Mouse (Mus musculus) kidney, adult 2 months (tissue): Measurements from ENCODE around the gene Rarb. TPM values are rescaled to one million over a fixed set of nuclear protein-coding genes. Genes with fewer than 3 reads are reported as not detected.

Experiments used
- DNase-seq: peaks from one replicate; pipeline ENCODE4 v3.0.0; 2021
- H3K27ac ChIP-seq: fragments of 200-500 bp; 2 replicates; pipeline ENCODE4 v1.5.1; 2012; ENCODE audit warnings: low read depth, low read length, control low read depth, inconsistent platforms; ENCODE audit not compliant: insufficient read depth
- H3K27me3 ChIP-seq: fragments of 200-500 bp; replicated peaks from 2 replicates; pipeline ENCODE4 v1.6.1; 2012; ENCODE audit warnings: mild to moderate bottlenecking, moderate library complexity, low read length, inconsistent platforms; ENCODE audit not compliant: control insufficient read depth, insufficient read depth
- H3K36me3 ChIP-seq: fragments of 200-500 bp; 2 replicates; pipeline ENCODE4 v1.6.1; 2012; ENCODE audit warnings: mild to moderate bottlenecking, moderate library complexity, low read length, inconsistent platforms; ENCODE audit not compliant: control insufficient read depth, insufficient read depth
- H3K4me1 ChIP-seq: fragments of 200-500 bp; 2 replicates; pipeline ENCODE4 v1.6.1; 2011; ENCODE audit warnings: low read length; ENCODE audit not compliant: control insufficient read depth, insufficient read depth
- H3K4me3 ChIP-seq: fragments of 200-500 bp; 2 replicates; pipeline ENCODE4 v1.5.1; 2011; ENCODE audit warnings: mild to moderate bottlenecking, low read depth, low read length, control low read depth; ENCODE audit not compliant: insufficient read depth
- CTCF ChIP-seq: fragments of 200-500 bp; conservative IDR thresholded peaks from 2 replicates; pipeline ENCODE4 v1.5.1; 2011; ENCODE audit warnings: low read depth, mild to moderate bottlenecking, control low read depth, low read length, moderate library complexity, mixed read lengths; ENCODE audit not compliant: insufficient read depth, insufficient read length
- POLR2A ChIP-seq: fragments of 200-500 bp; IDR thresholded peaks from one replicate; pipeline ENCODE4 v1.6.1; 2011; ENCODE audit warnings: low read depth, low read length, control low read depth
- WGBS: fragments of 180-500 bp; shearing (Covaris S2); methylation state at CpG from one replicate; pipeline ENCODE4 v1.1.7; 2018; 5-methylcytosine and 5-hydroxymethylcytosine counted together
- polyA plus RNA-seq: library from polyadenylated mRNA; depleted of rRNA; stranded (reverse); fragments of >200 nt; gene quantifications from 2 replicates; pipeline ENCODE4 v1.2.3, GENCODE M21; 2012

Rarb gene
- polyA plus RNA-seq, 1 experiment = 7.5 TPM

DNA sequence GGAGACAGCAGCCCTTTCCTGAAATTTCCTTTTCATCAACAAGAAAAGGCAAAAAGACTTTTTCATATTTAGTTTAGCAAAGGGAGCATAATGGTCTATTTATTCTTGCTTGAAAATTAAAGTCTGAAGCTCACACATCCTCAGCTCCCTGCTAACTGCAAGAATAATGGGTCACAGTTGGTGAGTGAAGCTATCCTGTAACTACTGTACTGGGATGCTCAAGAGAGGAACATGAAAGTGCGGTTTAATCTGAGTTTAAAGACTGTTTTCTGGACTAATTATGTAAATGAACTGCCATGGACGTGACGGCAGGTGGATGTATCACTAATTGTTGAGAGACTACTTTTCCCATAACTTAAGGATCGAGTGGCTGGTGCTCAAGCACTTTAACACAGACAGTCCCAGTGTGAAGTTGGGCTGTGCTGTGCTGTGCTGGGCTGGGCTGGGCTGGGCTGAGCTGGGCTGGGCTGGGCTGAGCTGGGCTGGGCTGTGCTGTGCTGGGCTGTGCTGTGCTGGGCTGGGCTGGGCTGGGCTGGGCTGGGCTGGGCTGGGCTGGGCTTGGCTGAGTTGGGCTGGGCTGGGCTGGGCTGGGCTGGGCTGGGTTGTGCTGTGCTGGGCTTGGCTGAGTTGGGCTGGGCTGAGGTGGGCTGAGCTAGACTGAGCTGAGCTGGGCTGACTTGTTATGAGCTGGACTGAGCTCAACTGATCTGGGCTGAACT lies 370.5 kb downstream of the Rarb start:
- DNase-seq = no peak
- 54% methylated on average over 4 of the region's 4 CpGs for WGBS
- Histone ChIP-seq H3K4me1 (0 out of 2 replicates have a peak, but pooled peaks cover 4% of the 10 kb centered on the region), H3K27ac (no peak overlapping the region), H3K4me3 (no peak overlapping the region), H3K27me3 (no peaks in the 10 kb centered on the region), H3K36me3 (no peaks in the 10 kb centered on the region)
- no peak for TF ChIP-seq POLR2A

DNA sequence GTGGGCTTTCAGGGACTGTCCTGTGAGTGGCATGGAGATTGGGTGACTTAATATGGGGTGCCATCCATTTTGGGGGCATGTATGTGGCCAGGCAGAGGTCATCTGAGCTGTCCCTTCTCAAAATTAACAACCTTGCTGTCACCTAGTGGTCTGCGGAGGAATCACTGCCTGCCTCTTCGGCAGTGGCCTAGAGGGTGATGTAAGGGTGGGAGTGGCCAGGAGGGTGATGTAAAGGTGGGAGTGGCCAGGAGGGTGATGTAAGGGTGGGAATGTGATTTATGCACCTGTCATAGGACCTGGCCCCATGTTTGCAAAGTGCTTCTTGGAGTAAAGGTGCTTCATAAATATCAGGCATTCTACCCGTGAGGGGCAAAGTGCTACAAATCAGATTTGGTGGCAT lies 371.4 kb downstream of the Rarb start:
- no peak overlapping the region for H3K27ac ChIP-seq
- H3K4me1 ChIP-seq = 0 out of 2 replicates have a peak, but pooled peaks cover 4% of the 10 kb centered on the region
- WGBS = 55% methylated on average over 3 of the region's 3 CpGs
- TF ChIP-seq POLR2A = no peak
- 0 out of 2 replicates have a peak, but pooled peaks have one; percentile 23 for TF ChIP-seq CTCF
- no peak for DNase-seq
- no peak overlapping the region for H3K4me3 ChIP-seq
- H3K36me3 ChIP-seq = no peaks in the 10 kb centered on the region
- H3K27me3 ChIP-seq = no peaks in the 10 kb centered on the region

DNA sequence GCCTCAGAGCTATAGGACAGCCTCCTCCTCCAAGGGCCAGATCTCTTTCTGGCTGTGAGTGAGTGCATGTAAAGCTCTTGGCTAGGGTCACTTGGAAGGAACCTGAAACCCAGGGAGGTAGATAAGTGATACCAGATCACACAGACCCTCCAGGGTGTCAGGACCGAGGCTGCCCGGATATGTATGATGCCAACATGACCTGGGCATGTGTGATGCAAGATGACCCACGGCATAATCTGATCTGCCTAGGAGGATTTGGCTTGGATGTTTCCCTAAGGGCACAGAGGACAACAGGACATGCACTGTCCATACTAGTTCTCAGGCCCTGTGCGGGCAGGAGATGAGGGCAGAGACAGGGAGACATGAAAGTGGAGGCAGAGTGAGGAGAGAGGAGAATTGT lies 374.1 kb downstream of the Rarb start:
- 0 out of 2 replicates have a peak, but pooled peaks cover 4% of the 10 kb centered on the region for H3K4me1 ChIP-seq
- no peaks in the 10 kb centered on the region for H3K27me3 ChIP-seq
- DNase-seq = no peak
- no peak overlapping the region for H3K4me3 ChIP-seq
- TF ChIP-seq CTCF = no peak
- TF ChIP-seq POLR2A = no peak
- no peaks in the 10 kb centered on the region for H3K36me3 ChIP-seq
- WGBS = 54% methylated on average over 4 of the region's 4 CpGs
- H3K27ac ChIP-seq = no peak overlapping the region

DNA sequence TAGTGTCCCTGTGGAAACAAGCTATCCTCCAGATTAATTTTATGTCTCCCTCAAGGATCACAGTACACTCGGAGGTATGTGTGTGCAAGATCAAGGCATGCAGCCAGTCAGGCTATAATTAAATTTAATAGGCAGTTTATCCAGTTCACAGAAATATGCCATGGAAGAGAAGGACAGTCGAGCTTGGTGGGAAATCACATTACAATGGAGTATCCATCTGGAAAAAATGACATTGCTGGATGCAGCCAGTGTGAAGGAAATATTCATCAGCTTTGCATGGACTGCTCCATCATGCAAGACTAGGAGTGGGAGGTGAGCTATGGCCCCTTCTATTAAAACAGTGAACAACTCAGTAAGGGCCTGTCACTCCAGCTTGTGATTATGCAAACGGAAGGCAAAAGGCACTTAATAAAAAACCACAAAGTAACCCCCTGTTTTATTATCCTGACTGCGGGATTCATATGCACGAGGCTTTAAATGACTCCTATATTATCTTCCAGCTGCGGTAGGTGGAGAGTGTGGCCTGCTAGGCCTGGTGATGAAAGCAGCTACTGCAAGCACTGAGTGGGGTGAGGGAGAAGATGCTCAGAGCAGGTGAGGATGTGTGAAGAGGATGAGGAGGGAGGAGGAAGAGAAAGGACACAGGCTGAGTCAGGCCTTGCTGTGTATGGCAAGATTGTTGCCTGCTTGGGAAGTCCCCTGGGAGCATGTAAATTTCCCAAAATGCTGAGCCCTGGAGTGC lies 379.4 kb downstream of the Rarb start:
- Histone ChIP-seq H3K36me3 (no peaks in the 10 kb centered on the region; the same call in 1 of the 2 replicates), H3K4me1 (no peaks in the 10 kb centered on the region), H3K27ac (no peak overlapping the region), H3K4me3 (no peak overlapping the region), H3K27me3 (no peaks in the 10 kb centered on the region)
- no peak for TF ChIP-seq CTCF
- TF ChIP-seq POLR2A = no peak
- WGBS = 47% methylated on average over 6 of the region's 6 CpGs
- peak; percentile 15 for DNase-seq

DNA sequence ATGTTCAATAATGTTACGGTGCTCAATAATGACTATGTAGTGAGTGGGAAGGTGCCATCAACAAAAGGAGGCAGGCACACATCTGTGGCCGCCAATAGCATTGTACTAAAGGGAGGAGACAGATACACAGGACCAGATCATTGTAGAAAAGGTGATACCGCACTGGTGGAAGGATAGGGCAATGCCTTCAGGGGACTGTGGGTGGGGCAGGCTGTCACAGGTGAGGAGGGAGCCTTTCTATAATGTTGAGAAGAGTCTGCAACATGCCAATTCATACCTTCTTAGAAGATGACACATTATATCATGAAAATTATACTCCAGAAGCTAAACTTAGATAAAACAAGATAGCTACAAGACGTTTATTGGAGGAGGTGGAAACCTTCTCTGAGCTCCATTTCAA lies 381.6 kb downstream of the Rarb start:
- no peak overlapping the region for H3K4me3 ChIP-seq
- DNase-seq = no peak
- peaks cover 2% of the 10 kb centered on the region for H3K36me3 ChIP-seq
- 97% methylated on average over 4 of the region's 4 CpGs for WGBS
- TF ChIP-seq POLR2A = no peak
- TF ChIP-seq CTCF = no peak
- no peaks in the 10 kb centered on the region for H3K4me1 ChIP-seq
- no peak overlapping the region for H3K27ac ChIP-seq
- H3K27me3 ChIP-seq = no peaks in the 10 kb centered on the region

DNA sequence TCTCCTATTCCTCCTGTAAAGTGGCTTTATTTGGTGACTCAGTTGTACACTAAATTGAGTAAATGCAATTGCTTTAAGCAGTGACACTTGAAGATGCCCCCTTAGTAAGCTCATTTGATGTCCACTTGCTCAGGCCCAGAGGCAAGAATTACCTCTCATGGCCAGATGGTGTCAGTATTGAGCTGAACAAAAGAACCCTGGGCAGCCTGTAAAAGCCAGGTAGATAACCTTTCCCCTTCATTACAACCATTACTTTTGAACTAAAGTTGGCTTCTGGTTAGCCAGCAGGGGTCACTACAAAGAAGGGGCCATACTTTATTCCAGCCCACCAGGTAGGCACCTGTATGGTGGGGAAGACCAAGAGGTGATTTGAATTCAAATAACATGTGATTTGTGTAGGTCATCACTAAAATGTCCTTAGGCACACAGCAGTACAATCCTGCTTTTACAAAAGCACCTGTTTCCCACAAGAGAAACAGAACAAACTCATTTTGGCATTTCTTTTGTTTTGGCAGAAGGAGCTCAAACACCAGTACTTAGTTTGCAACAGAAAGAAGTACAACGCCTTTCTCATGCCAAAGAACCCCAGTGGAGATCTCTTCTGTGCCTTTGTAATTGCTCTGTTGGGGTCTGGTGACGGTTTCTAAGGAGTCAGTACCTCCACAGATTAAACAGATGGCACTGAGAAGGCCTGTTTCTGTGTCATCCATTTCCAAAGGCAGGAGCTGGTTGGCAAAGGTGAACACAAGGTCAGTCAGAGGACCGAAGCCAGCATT lies 384.4 kb downstream of the Rarb start:
- Histone ChIP-seq H3K4me3 (no peak overlapping the region), H3K27me3 (no peaks in the 10 kb centered on the region), H3K36me3 (peaks cover 6% of the 10 kb centered on the region), H3K4me1 (no peaks in the 10 kb centered on the region), H3K27ac (no peak overlapping the region)
- TF ChIP-seq CTCF (peak; percentile 69), POLR2A (no peak)
- 85% methylated on average over 3 of the region's 3 CpGs for WGBS
- DNase-seq = peak; percentile 75

DNA sequence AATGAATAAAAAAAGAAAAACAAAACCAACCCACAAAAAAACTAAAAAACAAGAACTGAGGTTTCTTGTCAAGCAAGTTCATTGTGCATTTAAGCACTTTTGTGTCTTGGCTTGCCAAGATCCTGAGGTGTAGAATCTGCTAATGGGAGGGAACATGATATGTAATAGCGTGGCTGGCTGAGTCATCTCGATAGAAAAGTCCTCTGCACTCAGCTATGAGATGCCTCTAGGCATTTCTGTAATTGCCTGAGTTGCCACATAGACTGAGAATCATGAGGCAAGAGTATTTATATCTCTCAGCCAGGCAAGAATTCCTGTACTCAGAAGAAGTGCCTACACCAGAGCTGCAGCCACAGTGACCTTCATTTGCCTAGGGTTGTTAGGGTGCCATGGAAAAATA lies 385.8 kb downstream of the Rarb start:
- 43% methylated on average over 2 of the region's 2 CpGs for WGBS
- no peak for DNase-seq
- no peak overlapping the region for H3K4me3 ChIP-seq
- no peaks in the 10 kb centered on the region for H3K27me3 ChIP-seq
- H3K36me3 ChIP-seq = peaks cover 9% of the 10 kb centered on the region
- TF ChIP-seq CTCF = no peak
- no peak for TF ChIP-seq POLR2A
- H3K27ac ChIP-seq = no peak overlapping the region
- H3K4me1 ChIP-seq = no peaks in the 10 kb centered on the region
